Mouse (Mus musculus): ENCODE data around the gene Sept9. TPM values are rescaled to one million over a fixed set of nuclear protein-coding genes. Genes with fewer than 3 reads are reported as not detected.

Gene Sept9
- total and polyA plus RNA-seq, 3 experiments = 115 to 469 (median 292) TPM

GRCm38 (mm10) chr11:117397755-117398154 is 198.3 kb downstream of the Sept9 start:
- H3K4me3 ChIP-seq (ENCODE audit: low read depth, low read length) = no peak overlapping the region
- no peak for TF ChIP-seq POLR2AphosphoS5 (IDR thresholded peaks at IDR 0.05; ENCODE audit: insufficient replicate concordance, low read depth, low read length)
- TF ChIP-seq CTCF (IDR thresholded peaks at IDR 0.05; ENCODE audit: low read depth, low read length) = no peak
- TF ChIP-seq TAL1 (conservative IDR thresholded peaks at IDR 0.05; ENCODE audit: low read depth, low read length) = no peak
- no peak for TF ChIP-seq GATA2 (IDR thresholded peaks at IDR 0.05; ENCODE audit: borderline replicate concordance, low read depth, low read length)
- TF ChIP-seq GATA1 (IDR thresholded peaks at IDR 0.05; ENCODE audit: borderline replicate concordance, low read length) = no peak
- H3K9me3 ChIP-seq (replicated peaks) = no peaks in the 10 kb centered on the region
- no peaks in the 10 kb centered on the region for H3K36me3 ChIP-seq (replicated peaks)
- DNase-seq (ENCODE audit: low spot score) = no peak
- no peak for ATAC-seq (ENCODE audit: extremely low read depth, insufficient number of reproducible peaks, low FRiP score, poor library complexity, severe bottlenecking)
- H3K27me3 ChIP-seq (ENCODE audit: insufficient read depth, low read length) = peaks cover 43% of the 10 kb centered on the region
- H3K4me1 ChIP-seq (ENCODE audit: insufficient read depth, low read depth, low read length) = no peaks in the 10 kb centered on the region; the same call in 1 of the 2 replicates

DNA sequence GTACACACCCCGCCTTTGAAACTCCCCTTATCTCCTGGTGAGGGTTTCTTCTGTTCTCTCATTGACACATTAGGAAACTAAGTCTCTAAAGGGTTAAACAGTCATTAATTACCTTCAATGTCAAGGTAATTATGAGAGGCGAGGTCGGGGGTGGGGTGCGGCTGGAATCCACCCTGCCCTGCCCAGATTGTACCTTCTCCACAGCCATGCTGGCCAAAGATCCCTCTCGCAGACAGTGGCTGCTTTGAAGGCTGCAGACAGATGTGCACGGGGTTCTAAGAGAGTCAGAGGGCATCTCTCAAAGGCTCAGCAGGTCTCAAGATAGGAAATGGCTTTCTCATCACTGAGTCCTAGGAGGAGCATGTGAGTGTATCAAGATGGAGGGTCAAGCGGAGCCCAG is 198.7 kb downstream of the Sept9 start:
- Histone ChIP-seq H3K9me3 (replicated peaks) (no peaks in the 10 kb centered on the region), H3K4me1 (ENCODE audit: insufficient read depth, low read depth, low read length) (no peaks in the 10 kb centered on the region; the same call in 1 of the 2 replicates), H3K36me3 (replicated peaks) (no peaks in the 10 kb centered on the region), H3K4me3 (ENCODE audit: low read depth, low read length) (no peak overlapping the region), H3K27me3 (ENCODE audit: insufficient read depth, low read length) (peaks cover 45% of the 10 kb centered on the region)
- DNase-seq (ENCODE audit: low spot score) = no peak
- TF ChIP-seq TAL1 (conservative IDR thresholded peaks at IDR 0.05; ENCODE audit: low read depth, low read length) (no peak), GATA2 (IDR thresholded peaks at IDR 0.05; ENCODE audit: borderline replicate concordance, low read depth, low read length) (no peak), CTCF (IDR thresholded peaks at IDR 0.05; ENCODE audit: low read depth, low read length) (no peak), GATA1 (IDR thresholded peaks at IDR 0.05; ENCODE audit: borderline replicate concordance, low read length) (no peak), POLR2AphosphoS5 (IDR thresholded peaks at IDR 0.05; ENCODE audit: insufficient replicate concordance, low read depth, low read length) (no peak)
- ATAC-seq (ENCODE audit: extremely low read depth, insufficient number of reproducible peaks, low FRiP score, poor library complexity, severe bottlenecking) = no peak

DNA sequence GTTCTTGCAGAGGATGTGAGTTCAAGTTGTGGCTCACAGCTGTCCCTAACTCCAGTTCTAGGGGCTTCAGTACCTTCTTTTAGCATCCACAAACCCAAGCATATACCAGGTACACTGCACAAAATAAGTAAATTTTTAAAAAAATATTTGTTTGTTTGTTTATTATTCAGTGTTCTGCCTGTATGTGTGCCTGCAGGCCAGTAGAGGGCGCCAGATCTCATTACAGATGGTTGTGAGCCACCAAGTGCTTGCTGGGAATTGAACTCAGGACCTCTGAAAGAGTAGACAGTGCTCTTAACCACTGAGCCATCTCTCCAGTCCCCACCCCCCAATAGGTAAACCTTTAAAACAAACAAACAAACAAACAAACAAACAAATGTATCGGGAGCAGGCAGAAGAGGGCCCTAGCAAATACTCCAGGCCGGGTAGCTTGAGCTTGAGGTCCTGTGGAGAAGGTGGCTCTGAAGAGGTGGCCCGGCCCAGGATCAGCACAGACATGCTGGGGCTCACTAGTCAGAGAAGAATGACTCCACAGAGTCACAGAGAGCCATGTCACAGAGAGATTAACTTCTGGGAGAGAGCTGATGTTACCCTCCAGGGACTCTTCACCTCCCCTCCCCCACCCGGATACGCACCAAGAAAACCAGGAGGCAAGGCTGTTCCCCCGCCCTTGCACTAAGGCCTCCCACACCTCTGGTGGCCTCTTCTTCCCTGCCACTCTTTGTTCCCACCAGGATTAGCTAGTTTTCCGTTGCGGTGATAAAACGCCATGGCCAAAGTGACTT is 202.3 kb downstream of the Sept9 start:
- TF ChIP-seq GATA1 (IDR thresholded peaks at IDR 0.05; ENCODE audit: borderline replicate concordance, low read length) = no peak
- no peak for TF ChIP-seq CTCF (IDR thresholded peaks at IDR 0.05; ENCODE audit: low read depth, low read length)
- no peak for TF ChIP-seq GATA2 (IDR thresholded peaks at IDR 0.05; ENCODE audit: borderline replicate concordance, low read depth, low read length)
- no peak for TF ChIP-seq TAL1 (conservative IDR thresholded peaks at IDR 0.05; ENCODE audit: low read depth, low read length)
- TF ChIP-seq POLR2AphosphoS5 (IDR thresholded peaks at IDR 0.05; ENCODE audit: insufficient replicate concordance, low read depth, low read length) = no peak
- DNase-seq (ENCODE audit: low spot score) (no peak), ATAC-seq (ENCODE audit: extremely low read depth, insufficient number of reproducible peaks, low FRiP score, poor library complexity, severe bottlenecking) (no peak)
- no peaks in the 10 kb centered on the region for H3K4me1 ChIP-seq (ENCODE audit: insufficient read depth, low read depth, low read length)
- no peaks in the 10 kb centered on the region for H3K9me3 ChIP-seq (replicated peaks)
- H3K36me3 ChIP-seq (replicated peaks) = no peaks in the 10 kb centered on the region
- peaks cover 52% of the 10 kb centered on the region for H3K27me3 ChIP-seq (ENCODE audit: insufficient read depth, low read length)
- no peak overlapping the region for H3K4me3 ChIP-seq (ENCODE audit: low read depth, low read length)

GRCm38 (mm10) chr11:117402550-117402949 is 203.1 kb downstream of the Sept9 start:
- no peaks in the 10 kb centered on the region for H3K36me3 ChIP-seq (replicated peaks)
- no peak for DNase-seq (ENCODE audit: low spot score)
- H3K9me3 ChIP-seq (replicated peaks) = no peaks in the 10 kb centered on the region
- peaks cover under 1% of the 10 kb centered on the region; the same call in 1 of the 2 replicates for H3K4me1 ChIP-seq (ENCODE audit: insufficient read depth, low read depth, low read length)
- peaks cover 57% of the 10 kb centered on the region for H3K27me3 ChIP-seq (ENCODE audit: insufficient read depth, low read length)
- no peak for TF ChIP-seq GATA2 (IDR thresholded peaks at IDR 0.05; ENCODE audit: borderline replicate concordance, low read depth, low read length)
- no peak for TF ChIP-seq TAL1 (conservative IDR thresholded peaks at IDR 0.05; ENCODE audit: low read depth, low read length)
- no peak for TF ChIP-seq POLR2AphosphoS5 (IDR thresholded peaks at IDR 0.05; ENCODE audit: insufficient replicate concordance, low read depth, low read length)
- TF ChIP-seq GATA1 (IDR thresholded peaks at IDR 0.05; ENCODE audit: borderline replicate concordance, low read length) = no peak
- TF ChIP-seq CTCF (IDR thresholded peaks at IDR 0.05; ENCODE audit: low read depth, low read length) = no peak
- H3K4me3 ChIP-seq (ENCODE audit: low read depth, low read length) = no peak overlapping the region
- ATAC-seq (ENCODE audit: extremely low read depth, insufficient number of reproducible peaks, low FRiP score, poor library complexity, severe bottlenecking) = no peak

DNA sequence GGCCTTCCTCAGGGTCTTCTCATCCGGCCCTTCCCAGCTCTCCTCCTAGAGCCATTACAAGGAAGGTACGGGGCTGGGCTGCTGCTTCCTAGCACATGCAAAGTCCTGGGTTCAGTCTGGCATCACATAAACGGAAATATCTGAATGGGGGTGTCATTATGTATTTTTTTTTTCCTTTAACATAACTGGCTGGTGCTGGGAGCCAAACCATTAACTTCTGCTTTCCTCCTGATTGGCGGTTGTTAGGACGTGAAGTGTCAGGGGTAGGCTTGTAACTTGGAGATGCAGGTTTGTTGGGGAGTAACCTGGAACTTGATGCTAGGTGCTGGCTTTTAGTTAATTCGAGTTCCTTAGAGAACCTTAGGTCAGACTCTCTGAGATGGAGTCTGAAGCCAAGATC is 203.6 kb downstream of the Sept9 start:
- no peak for TF ChIP-seq GATA2 (IDR thresholded peaks at IDR 0.05; ENCODE audit: borderline replicate concordance, low read depth, low read length)
- TF ChIP-seq POLR2AphosphoS5 (IDR thresholded peaks at IDR 0.05; ENCODE audit: insufficient replicate concordance, low read depth, low read length) = no peak
- TF ChIP-seq GATA1 (IDR thresholded peaks at IDR 0.05; ENCODE audit: borderline replicate concordance, low read length) = no peak
- no peak for TF ChIP-seq CTCF (IDR thresholded peaks at IDR 0.05; ENCODE audit: low read depth, low read length)
- no peak for TF ChIP-seq TAL1 (conservative IDR thresholded peaks at IDR 0.05; ENCODE audit: low read depth, low read length)
- peaks cover 4% of the 10 kb centered on the region for H3K4me1 ChIP-seq (ENCODE audit: insufficient read depth, low read depth, low read length)
- H3K9me3 ChIP-seq (replicated peaks) = no peaks in the 10 kb centered on the region
- H3K4me3 ChIP-seq (ENCODE audit: low read depth, low read length) = no peak overlapping the region
- peaks cover 61% of the 10 kb centered on the region for H3K27me3 ChIP-seq (ENCODE audit: insufficient read depth, low read length)
- no peaks in the 10 kb centered on the region for H3K36me3 ChIP-seq (replicated peaks)
- ATAC-seq (ENCODE audit: extremely low read depth, insufficient number of reproducible peaks, low FRiP score, poor library complexity, severe bottlenecking) = no peak
- no peak for DNase-seq (ENCODE audit: low spot score)

DNA sequence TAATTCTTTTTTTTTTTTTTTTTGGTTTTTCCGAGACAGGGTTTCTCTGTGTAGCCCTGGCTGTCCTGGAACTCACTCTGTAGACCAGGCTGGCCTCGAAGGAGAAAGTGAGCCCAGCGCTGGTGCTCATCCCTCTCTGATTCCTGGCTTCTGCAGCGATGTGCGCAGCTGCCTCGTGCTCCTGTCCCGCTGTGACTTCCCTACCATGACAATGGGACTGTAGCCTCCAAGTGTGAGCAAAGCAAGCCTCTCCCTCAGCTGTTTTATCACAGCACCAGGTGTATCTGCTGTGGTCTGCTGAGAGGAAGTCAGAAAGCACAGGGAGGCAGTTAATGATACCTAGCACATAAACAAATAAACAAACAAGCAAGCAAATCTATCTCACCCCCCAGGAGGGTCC is 204.3 kb downstream of the Sept9 start:
- TF ChIP-seq POLR2AphosphoS5 (IDR thresholded peaks at IDR 0.05; ENCODE audit: insufficient replicate concordance, low read depth, low read length) (no peak), CTCF (IDR thresholded peaks at IDR 0.05; ENCODE audit: low read depth, low read length) (no peak), GATA1 (IDR thresholded peaks at IDR 0.05; ENCODE audit: borderline replicate concordance, low read length) (no peak), TAL1 (conservative IDR thresholded peaks at IDR 0.05; ENCODE audit: low read depth, low read length) (no peak), GATA2 (IDR thresholded peaks at IDR 0.05; ENCODE audit: borderline replicate concordance, low read depth, low read length) (no peak)
- no peak for ATAC-seq (ENCODE audit: extremely low read depth, insufficient number of reproducible peaks, low FRiP score, poor library complexity, severe bottlenecking)
- Histone ChIP-seq H3K9me3 (replicated peaks) (no peaks in the 10 kb centered on the region), H3K4me1 (ENCODE audit: insufficient read depth, low read depth, low read length) (peaks cover 10% of the 10 kb centered on the region), H3K4me3 (ENCODE audit: low read depth, low read length) (no peak overlapping the region), H3K36me3 (replicated peaks) (no peaks in the 10 kb centered on the region), H3K27me3 (ENCODE audit: insufficient read depth, low read length) (peaks cover 60% of the 10 kb centered on the region)
- DNase-seq (ENCODE audit: low spot score) = no peak

All from G1E (cell line).